15 mouse cellular contexts compared by ENCODE assay signal in genomic region chr17:73324732-73325131, GRCm38 (mm10).
DNase-seq lines count a peak whose midpoint lies in the region; ATAC-seq and TF ChIP-seq lines count a peak whose summit lies in the region.
"Had no signal": no experiment of that assay in that cellular context is flagged by ENCODE, and none has a peak within 500 bp of the region (broad histone marks: within the 10 kb centered on the region; RNA-seq: fewer than 3 reads in every experiment).

No protein-coding gene starts in this region.

- no peak overlapping the region for H3K27ac ChIP-seq in midbrain, postnatal 0 days (ENCODE audit: low read depth, low read length)
- no peak overlapping the region for H3K27ac ChIP-seq in midbrain, embryonic 11.5 days (ENCODE audit: low read depth, low read length)
- H3K27ac ChIP-seq in neural tube, embryonic 15.5 days (replicated peaks): peak overlapping the region; percentile 54
- H3K27ac ChIP-seq: stomach, postnatal 0 days had no signal

- no peaks in the 10 kb centered on the region for H3K36me3 ChIP-seq in midbrain, postnatal 0 days (ENCODE audit: insufficient read depth, low read length)
- H3K36me3 ChIP-seq in midbrain, embryonic 11.5 days (ENCODE audit: control insufficient read depth, insufficient read depth, low read length): no peaks in the 10 kb centered on the region
- no peaks in the 10 kb centered on the region for H3K36me3 ChIP-seq in neural tube, embryonic 15.5 days

- no peak overlapping the region for H3K4me3 ChIP-seq in midbrain, postnatal 0 days (ENCODE audit: low read depth, low read length)
- no peak overlapping the region for H3K4me3 ChIP-seq in midbrain, embryonic 11.5 days (ENCODE audit: low read depth, low read length)
- H3K4me3 ChIP-seq in neural tube, embryonic 15.5 days (replicated peaks): no peak overlapping the region
- H3K4me3 ChIP-seq: myocyte had no signal

- WGBS in midbrain, postnatal 0 days: 64% methylated on average over 6 of the region's 6 CpGs
- WGBS in midbrain, embryonic 11.5 days: 63% methylated on average over 6 of the region's 6 CpGs
- 38% methylated on average over 6 of the region's 6 CpGs for WGBS in neural tube, embryonic 15.5 days

- no peak for TF ChIP-seq CTCF in midbrain, postnatal 0 days (IDR thresholded peaks at IDR 0.05)

- H3K4me1 ChIP-seq in midbrain, postnatal 0 days (ENCODE audit: insufficient read depth, low read length): no peaks in the 10 kb centered on the region
- H3K4me1 ChIP-seq in midbrain, embryonic 11.5 days (ENCODE audit: control insufficient read depth, insufficient read depth, low read length): no peaks in the 10 kb centered on the region
- peaks cover 20% of the 10 kb centered on the region for H3K4me1 ChIP-seq in neural tube, embryonic 15.5 days

- no peaks in the 10 kb centered on the region for H3K9me3 ChIP-seq in midbrain, postnatal 0 days (ENCODE audit: low read length)
- H3K9me3 ChIP-seq in midbrain, embryonic 11.5 days (ENCODE audit: control insufficient read depth, low read length): no peaks in the 10 kb centered on the region
- no peaks in the 10 kb centered on the region for H3K9me3 ChIP-seq in neural tube, embryonic 15.5 days (replicated peaks)

- no peak for ATAC-seq in midbrain, postnatal 0 days (ENCODE audit: low FRiP score)
- ATAC-seq in midbrain, embryonic 11.5 days (ENCODE audit: low FRiP score): no peak
- ATAC-seq in neural tube, embryonic 15.5 days (ENCODE audit: low FRiP score): peak; percentile 75
- ATAC-seq: Patski had no signal

- H3K9ac ChIP-seq in midbrain, postnatal 0 days (replicated peaks; ENCODE audit: low read length, poor library complexity, severe bottlenecking): no peak overlapping the region
- H3K9ac ChIP-seq in midbrain, embryonic 11.5 days (ENCODE audit: low read length): no peak overlapping the region
- H3K9ac ChIP-seq in neural tube, embryonic 15.5 days (replicated peaks): no peak overlapping the region

- H3K4me2 ChIP-seq in midbrain, postnatal 0 days (ENCODE audit: low read depth, low read length, poor library complexity, severe bottlenecking): no peak overlapping the region
- no peak overlapping the region for H3K4me2 ChIP-seq in midbrain, embryonic 11.5 days
- H3K4me2 ChIP-seq in neural tube, embryonic 15.5 days: peak overlapping the region; percentile 7; the same call in 1 of the 2 replicates
- H3K4me2 ChIP-seq: liver, embryonic 11.5 days had no signal

- no peaks in the 10 kb centered on the region for H3K27me3 ChIP-seq in midbrain, postnatal 0 days (ENCODE audit: insufficient read depth, low read length)
- H3K27me3 ChIP-seq in midbrain, embryonic 11.5 days (ENCODE audit: control insufficient read depth, insufficient read depth, low read length): no peaks in the 10 kb centered on the region
- H3K27me3 ChIP-seq in neural tube, embryonic 15.5 days (replicated peaks): no peaks in the 10 kb centered on the region
- H3K27me3 ChIP-seq: Patski had no signal

- DNase-seq in adrenal gland, postnatal 25 days: peak; percentile 24
- DNase-seq in adrenal gland, postnatal 14 days: no peak
- peak; percentile 58 for DNase-seq in midbrain, postnatal 0 days (ENCODE audit: low spot score)
- DNase-seq in midbrain, embryonic 11.5 days (ENCODE audit: low spot score, missing footprints): no peak
- DNase-seq in cerebellum, postnatal 36 days: peak; percentile 43 to 53
- DNase-seq in kidney, postnatal 25 days: no peak
- no peak for DNase-seq in gastrocnemius, adult 18-20 months (ENCODE audit: low spot score)
- DNase-seq: kidney, adult 9 months; spleen, adult 18-20 months; thymus, postnatal 36 days had no signal

Comparison
In these comparisons a context has a peak if more than half of its experiments do, and no peak if none do; other contexts are left out.
1. DNase-seq: peak in adrenal gland, postnatal 25 days (single experiment), midbrain, postnatal 0 days (single experiment) and cerebellum, postnatal 36 days (2 of 2); none in adrenal gland, postnatal 14 days (single experiment), midbrain, embryonic 11.5 days (single experiment), kidney, postnatal 25 days (0 of 2) and gastrocnemius, adult 18-20 months (single experiment).